Mouse (Mus musculus) c-Kit-negative CD71-positive TER-119-positive erythroid progenitor cells, embryonic 14.5 days (primary cell): ENCODE data around the gene Rras.

Experiments
- DNase-seq: peaks from one replicate; pipeline ENCODE4 v3.0.0-alpha.2; 2013; ENCODE audit warnings: low read depth, low spot score

The Rras gene

GRCm38 (mm10) chr7:45052862-45053116 lies 35.0 kb downstream of the Rras start, which contains the start of gene Prr12:
Gene Prr12 (minus strand): TSS chr7:45052881.
- DNase-seq: no peak

- DNase-seq: no peak
Observed at GRCm38 (mm10) chr7:45053117-45053930, 35.6 kb downstream of the Rras start.

GRCm38 (mm10) chr7:45053931-45054510 lies 36.3 kb downstream of the Rras start:
- DNase-seq: peak; percentile 60

- DNase-seq: no peak
Observed at GRCm38 (mm10) chr7:45056329-45056971, 38.7 kb downstream of the Rras start.

- DNase-seq: no peak
Observed at GRCm38 (mm10) chr7:45056972-45057348, 39.2 kb downstream of the Rras start.

GRCm38 (mm10) chr7:45058607-45059571 lies 41.1 kb downstream of the Rras start:
- DNase-seq: no peak

GRCm38 (mm10) chr7:45060632-45061122 lies 42.9 kb downstream of the Rras start:
- DNase-seq: no peak

- no peak for DNase-seq
Observed at GRCm38 (mm10) chr7:45061532-45062075, 43.8 kb downstream of the Rras start.

GRCm38 (mm10) chr7:45062239-45062835 lies 44.6 kb downstream of the Rras start, which contains the start of the genes Nosip and Prrg2:
Gene Nosip (plus strand): TSS chr7:45062429.
Gene Prrg2 (minus strand): TSS chr7:45062677.
- DNase-seq: peak; percentile 96

GRCm38 (mm10) chr7:45067190-45067999 lies 49.6 kb downstream of the Rras start:
- DNase-seq: no peak

GRCm38 (mm10) chr7:45068000-45068318 lies 50.2 kb downstream of the Rras start:
- DNase-seq: no peak

- no peak for DNase-seq
Observed at GRCm38 (mm10) chr7:45069671-45070070, 51.9 kb downstream of the Rras start.
